Mouse (Mus musculus) CH12.LX (cell line): Measurements from ENCODE around the gene Tmem219. TPM values are rescaled to one million over a fixed set of nuclear protein-coding genes. Genes with fewer than 3 reads are reported as not detected.
A peak's percentile ranks its signal among the peaks of the same experiment; 100 is the strongest.

Source experiments
- DNase-seq: peaks from one replicate; pipeline ENCODE4 v3.0.0-alpha.2; 2013; ENCODE audit errors: extremely low read depth
- H3K27ac ChIP-seq: 2 replicates; pipeline ENCODE4 v1.5.1; 2012; ENCODE audit warnings: low read depth, mild to moderate bottlenecking, control low read depth, moderate library complexity; ENCODE audit not compliant: insufficient read depth
- H3K27me3 ChIP-seq: replicated peaks from 2 replicates; pipeline ENCODE3; 2012; ENCODE audit warnings: inconsistent platforms
- H3K36me3 ChIP-seq, 2 experiments: replicated peaks in 1 of 2; 2 replicates each; pipeline versions ENCODE3 to v1.6.1; 2012; ENCODE audit warnings: inconsistent platforms in 1 of 2, low read length in 1 of 2, mild to moderate bottlenecking in 1 of 2, mixed read lengths in 1 of 2, moderate library complexity in 1 of 2; ENCODE audit not compliant: control insufficient read depth in 1 of 2, insufficient read depth in 1 of 2
- H3K4me1 ChIP-seq, 2 experiments: 2 replicates each; pipeline ENCODE4 v1.6.1; 2012; ENCODE audit warnings: inconsistent platforms in 1 of 2, moderate library complexity in 1 of 2; ENCODE audit not compliant: insufficient read depth in 2 of 2, control insufficient read depth in 1 of 2
- H3K4me2 ChIP-seq: 2 replicates; pipeline ENCODE4 v1.6.1; 2012; ENCODE audit warnings: low read depth, mild to moderate bottlenecking, control low read depth; ENCODE audit not compliant: poor library complexity, insufficient read depth, severe bottlenecking
- H3K4me3 ChIP-seq, 3 experiments: fragments of 150-350 bp in 1 of 3; sonication (generic) in 1 of 3; replicated peaks in 1 of 3; 2 replicates each; pipeline versions ENCODE3 to v1.5.1; 2011 to 2012; ENCODE audit warnings: low read depth in 2 of 3, low read length in 2 of 3, mild to moderate bottlenecking in 2 of 3, moderate library complexity in 2 of 3, control low read depth in 1 of 3, improper control_type of control experiment in 1 of 3, inconsistent platforms in 1 of 3, mixed read lengths in 1 of 3; ENCODE audit not compliant: poor library complexity in 1 of 3
- H3K79me2 ChIP-seq: replicated peaks from 2 replicates; pipeline ENCODE4 v1.6.1; 2012; ENCODE audit warnings: mild to moderate bottlenecking, moderate library complexity; ENCODE audit not compliant: control insufficient read depth, poor library complexity, insufficient read depth, severe bottlenecking; ENCODE audit errors: extremely low read depth
- H3K9ac ChIP-seq: 2 replicates; pipeline ENCODE4 v1.6.1; 2012; ENCODE audit warnings: low read depth, mild to moderate bottlenecking, control low read depth, moderate library complexity; ENCODE audit not compliant: insufficient read depth
- H3K9me3 ChIP-seq: replicated peaks from 2 replicates; pipeline ENCODE3; 2012; ENCODE audit warnings: low read length, inconsistent platforms, mixed read lengths
- BHLHE40 ChIP-seq: IDR thresholded peaks from 2 replicates; pipeline ENCODE4 v1.6.1; 2011; ENCODE audit warnings: mild to moderate bottlenecking, low read depth, low read length, improper control_type of control experiment
- ELF1 ChIP-seq: IDR thresholded peaks from 2 replicates; pipeline ENCODE4 v1.6.1; 2014; ENCODE audit warnings: low read depth, mild to moderate bottlenecking, inconsistent platforms, low read length, improper control_type of control experiment
- EP300 ChIP-seq: IDR thresholded peaks from 2 replicates; pipeline ENCODE4 v1.6.1; 2011; ENCODE audit warnings: low read length, improper control_type of control experiment
- ETS1 ChIP-seq: conservative IDR thresholded peaks from 2 replicates; pipeline ENCODE4 v1.6.1; 2012; ENCODE audit warnings: low read depth, mild to moderate bottlenecking, inconsistent platforms, low read length, improper control_type of control experiment, moderate library complexity
- HCFC1 ChIP-seq: IDR thresholded peaks from 2 replicates; pipeline ENCODE4 v1.6.1; 2012; ENCODE audit warnings: low read depth, mild to moderate bottlenecking, inconsistent platforms, low read length, improper control_type of control experiment
- IRF4 ChIP-seq: IDR thresholded peaks from 2 replicates; pipeline ENCODE4 v1.6.1; 2014; ENCODE audit warnings: low read depth, mild to moderate bottlenecking, inconsistent platforms, low read length, improper control_type of control experiment
- JUN ChIP-seq: IDR thresholded peaks from 2 replicates; pipeline ENCODE4 v1.6.1; 2011; ENCODE audit warnings: low read depth, mild to moderate bottlenecking, low read length, improper control_type of control experiment, moderate library complexity; ENCODE audit not compliant: insufficient read depth
- MAX ChIP-seq: IDR thresholded peaks from 2 replicates; pipeline ENCODE4 v1.6.1; 2011; ENCODE audit warnings: low read length, improper control_type of control experiment
- MAZ ChIP-seq: IDR thresholded peaks from 2 replicates; pipeline ENCODE4 v1.6.1; 2012; ENCODE audit warnings: low read depth, mild to moderate bottlenecking, inconsistent platforms, low read length, improper control_type of control experiment, moderate library complexity
- MEF2A ChIP-seq: IDR thresholded peaks from 2 replicates; pipeline ENCODE4 v1.6.1; 2014; ENCODE audit warnings: low read depth, mild to moderate bottlenecking, inconsistent platforms, low read length, improper control_type of control experiment, borderline replicate concordance
- MXI1 ChIP-seq: IDR thresholded peaks from 2 replicates; pipeline ENCODE4 v1.6.1; 2011; ENCODE audit warnings: mild to moderate bottlenecking, low read depth, low read length, improper control_type of control experiment
- MYC ChIP-seq: IDR thresholded peaks from 2 replicates; pipeline ENCODE4 v1.6.1; 2011; ENCODE audit warnings: low read depth, mild to moderate bottlenecking, improper control_type of control experiment, low read length
- NELFE ChIP-seq: IDR thresholded peaks from 2 replicates; pipeline ENCODE4 v1.6.1; 2011; ENCODE audit warnings: low read depth, low read length, improper control_type of control experiment
- NRF1 ChIP-seq: IDR thresholded peaks from 2 replicates; pipeline ENCODE4 v1.6.1; 2014; ENCODE audit warnings: low read depth, mild to moderate bottlenecking, inconsistent platforms, low read length, improper control_type of control experiment, moderate library complexity
- POLR2A ChIP-seq: IDR thresholded peaks from 2 replicates; pipeline ENCODE4 v1.6.1; 2011; ENCODE audit warnings: low read depth, mild to moderate bottlenecking, improper control_type of control experiment, low read length
- SIN3A ChIP-seq: IDR thresholded peaks from 2 replicates; pipeline ENCODE4 v1.6.1; 2012; ENCODE audit warnings: low read length, improper control_type of control experiment, inconsistent platforms
- TBP ChIP-seq: conservative IDR thresholded peaks from 2 replicates; pipeline ENCODE4 v1.6.1; 2011; ENCODE audit warnings: low read depth, low read length, improper control_type of control experiment
- TCF12 ChIP-seq: IDR thresholded peaks from 2 replicates; pipeline ENCODE4 v1.6.1; 2014; ENCODE audit warnings: low read depth, mild to moderate bottlenecking, inconsistent platforms, low read length, improper control_type of control experiment
- UBTF ChIP-seq: IDR thresholded peaks from 2 replicates; pipeline ENCODE4 v1.6.1; 2012; ENCODE audit warnings: low read depth, mild to moderate bottlenecking, inconsistent platforms, low read length, improper control_type of control experiment, moderate library complexity
- USF2 ChIP-seq: conservative IDR thresholded peaks from 2 replicates; pipeline ENCODE4 v1.6.1; 2011; ENCODE audit warnings: low read depth, low read length, improper control_type of control experiment
- ZNF384 ChIP-seq: IDR thresholded peaks from 2 replicates; pipeline ENCODE4 v1.6.1; 2012; ENCODE audit warnings: low read depth, low read length, improper control_type of control experiment, inconsistent platforms
- dilution Hi-C: fragments of 300-500 bp; cut with MboI; formaldehyde crosslinking; loops from 2 replicates; pipeline ENCODE4 v1.14.3; 2020; ENCODE audit warnings: low sequenced_read_pairs; ENCODE audit not compliant: extremely low pct_unique_long_range_greater_than_20kb, extremely low pct_ligation_motif_present
- in situ Hi-C: fragments of 300-500 bp; cut with MboI; formaldehyde crosslinking; loops from 3 replicates; pipeline ENCODE4 v1.14.3; 2019; ENCODE audit warnings: low sequenced_read_pairs, low pct_ligation_motif_present, low pct_unique_long_range_greater_than_20kb, mixed read lengths
- polyA plus RNA-seq: library from polyadenylated mRNA; unstranded; fragments of >175 nt; gene quantifications from 2 replicates; pipeline ENCODE4 v1.2.1, GENCODE M21; 2012; ENCODE audit warnings: low read depth; ENCODE audit not compliant: insufficient read length
- total RNA-seq, 2 experiments: library from RNA; depleted of rRNA; stranded (reverse); fragments of 300-350 nt in 1 of 2; fragments of >200 nt in 1 of 2; gene quantifications; 2 replicates each; pipeline ENCODE4 v1.2.3; 2012 to 2014

Gene Tmem219
- total and polyA plus RNA-seq, 3 experiments, result 33.4 to 43.2 (median 37.4) TPM

- Histone ChIP-seq H3K9ac (peak overlapping the region; percentile 74), H3K27me3 (no peaks in the 10 kb centered on the region), H3K4me2 (peak overlapping the region; percentile 89), H3K36me3 (peaks cover 0 to 21% of the 10 kb centered on the region in 2 experiments), H3K79me2 (no peaks in the 10 kb centered on the region), H3K4me3 (peak overlapping the region; percentile 84 to 87 (median 87)), H3K4me1 (peaks cover 11 to 21% of the 10 kb centered on the region in 2 experiments), H3K27ac (peak overlapping the region; percentile 54), H3K9me3 (no peaks in the 10 kb centered on the region)
- TF ChIP-seq HCFC1 (peak; percentile 64), IRF4 (0 out of 2 replicates have a peak, but pooled peaks have one; percentile 50), POLR2A (peak; percentile 77), TCF12 (peak; percentile 79), EP300 (no peak), NELFE (peak; percentile 72), ELF1 (0 out of 2 replicates have a peak, but pooled peaks have one; percentile 50), NRF1 (peak; percentile 99), MAZ (0 out of 2 replicates have a peak, but pooled peaks have one; percentile 35), JUN (no peak), BHLHE40 (peak; percentile 58), MAX (peak; percentile 35; the same call in 1 of the 2 replicates), MXI1 (peak; percentile 13; the same call in 1 of the 2 replicates), USF2 (no peak), TBP (0 out of 2 replicates have a peak, but pooled peaks have one; percentile 64)
- dilution Hi-C loops (no loop called here), in situ Hi-C loops (loop anchor here (10.0 kb wide), 1 partner anchor 194 kb away; the partner anchor contains the start of gene Coro1a)
- peak; percentile 91 for DNase-seq
These were observed 24.4 kb downstream of the Tmem219 start for GRCm38 (mm10) chr7:126898102-126898990.

DNA sequence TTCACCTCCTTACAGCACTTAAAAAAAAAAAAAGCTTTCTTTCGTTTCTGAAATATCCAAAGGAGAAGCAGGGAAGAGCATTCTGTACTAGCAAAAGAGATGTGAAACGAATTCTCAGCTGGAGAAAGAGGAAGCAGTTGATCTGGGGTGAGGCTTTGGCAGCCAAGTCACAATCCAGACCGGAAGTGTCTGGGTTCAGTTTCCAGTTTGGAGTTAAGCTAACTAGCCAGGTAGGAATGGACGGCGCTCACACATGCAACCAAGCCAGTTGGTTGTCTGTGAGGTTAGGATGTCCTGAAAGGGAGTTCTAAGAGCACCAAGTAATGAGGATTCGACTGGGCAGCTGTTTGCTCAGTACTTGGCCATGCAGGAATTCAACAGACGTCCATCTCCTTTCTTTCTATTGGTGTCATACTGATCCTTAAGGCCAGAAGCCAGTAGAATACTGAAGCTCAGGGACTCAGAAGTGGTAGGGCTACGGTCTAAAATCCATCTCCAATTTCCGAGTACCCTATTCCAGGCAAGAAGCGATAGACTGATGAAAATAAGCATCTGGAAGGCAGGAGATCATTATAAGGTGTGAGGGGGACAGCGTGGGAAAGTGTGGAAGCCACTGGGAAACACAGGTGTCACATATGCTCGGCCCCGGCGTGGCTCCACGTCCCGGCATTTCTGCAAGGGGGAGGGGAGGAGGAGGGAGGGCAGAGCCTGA is 25.2 kb downstream of the Tmem219 start:
- Histone ChIP-seq H3K27me3 (no peaks in the 10 kb centered on the region), H3K36me3 (peaks cover 0 to 27% of the 10 kb centered on the region in 2 experiments), H3K4me1 (peaks cover 11 to 21% of the 10 kb centered on the region in 2 experiments), H3K79me2 (no peaks in the 10 kb centered on the region), H3K9me3 (no peaks in the 10 kb centered on the region), H3K4me3 (peak overlapping the region; percentile 84 to 87 (median 87)), H3K9ac (peak overlapping the region; percentile 74)
- DNase-seq, result peak; percentile 71
- dilution Hi-C loops, result no loop called here
- TF ChIP-seq ETS1, result peak; percentile 55
- 0 out of 2 replicates have a peak, but pooled peaks have one; percentile 23 for TF ChIP-seq UBTF
- no peak for TF ChIP-seq NRF1
- 0 out of 2 replicates have a peak, but pooled peaks have one; percentile 46 for TF ChIP-seq TBP
- peak; percentile 64; the same call in 1 of the 2 replicates for TF ChIP-seq SIN3A
- TF ChIP-seq IRF4, result peak; percentile 69
- TF ChIP-seq MAX, result peak; percentile 59; the same call in 1 of the 2 replicates
- TF ChIP-seq MAZ, result no peak
- peak; percentile 80 for TF ChIP-seq EP300
- 0 out of 2 replicates have a peak, but pooled peaks have one; percentile 57 for TF ChIP-seq MXI1
- peak; percentile 69 for TF ChIP-seq ELF1
- no peak for TF ChIP-seq MEF2A
- peak; percentile 78 for TF ChIP-seq ZNF384
- TF ChIP-seq MYC, result peak; percentile 45
- TF ChIP-seq, all 38 proteins: peak for 11
- in situ Hi-C loops, result loop anchor here (10.0 kb wide), 1 partner anchor 193 kb away; the partner anchor contains the start of gene Coro1a
- peak overlapping the region; percentile 54 for H3K27ac ChIP-seq
- peak overlapping the region; percentile 89 for H3K4me2 ChIP-seq
